24 mouse cellular contexts compared by ENCODE assay signal in genomic region chr7:34347041-34347440, GRCm38 (mm10).
"Had no signal": no experiment of that assay in that cellular context is flagged by ENCODE, and none has a peak within 500 bp of the region (broad histone marks: within the 10 kb centered on the region; RNA-seq: fewer than 3 reads in every experiment).

No protein-coding gene starts in this region.

- H3K4me1 ChIP-seq: heart, embryonic 10.5 days; hindbrain, embryonic 10.5 days; hindbrain, embryonic 12.5 days; intestine, embryonic 15.5 days; limb, embryonic 13.5 days had no signal

- H3K4me2 ChIP-seq: heart, embryonic 12.5 days; hindbrain, embryonic 12.5 days; hindbrain, embryonic 14.5 days; intestine, embryonic 15.5 days; limb, embryonic 13.5 days; limb, embryonic 15.5 days; liver, embryonic 12.5 days had no signal

- H3K9me3 ChIP-seq: heart, embryonic 10.5 days; heart, embryonic 12.5 days; hindbrain, embryonic 10.5 days; hindbrain, embryonic 12.5 days; intestine, embryonic 15.5 days; limb, embryonic 13.5 days; limb, embryonic 15.5 days; liver, embryonic 12.5 days had no signal

- H3K9ac ChIP-seq: heart, embryonic 12.5 days; hindbrain, embryonic 12.5 days; hindbrain, embryonic 14.5 days; intestine, embryonic 15.5 days; limb, embryonic 13.5 days; limb, embryonic 15.5 days; liver, embryonic 12.5 days; liver, embryonic 14.5 days had no signal

- H3K27me3 ChIP-seq: heart, embryonic 12.5 days; hindbrain, embryonic 12.5 days; intestine, embryonic 15.5 days; limb, embryonic 13.5 days; limb, embryonic 15.5 days; liver, embryonic 12.5 days had no signal

- DNase-seq: gastrocnemius, postnatal 14 days; gastrocnemius, postnatal 36 days; heart, postnatal 10 days; heart, postnatal 4 days; kidney, adult 18-20 months; kidney, adult 8-10 months; kidney, postnatal 14 days; kidney, postnatal 36 days; layer of hippocampus, adult 9-11 months; layer of hippocampus, postnatal 36 days; left cerebral cortex, postnatal 4 days had no signal

- H3K27ac ChIP-seq: heart, embryonic 10.5 days; hindbrain, embryonic 10.5 days; hindbrain, embryonic 12.5 days; hindbrain, embryonic 14.5 days; intestine, embryonic 15.5 days; limb, embryonic 13.5 days; limb, embryonic 15.5 days; liver, embryonic 12.5 days; liver, embryonic 14.5 days had no signal

- ATAC-seq: hindbrain, embryonic 16.5 days; inflammation-experienced regulatory T-cells, adult 6 months; intestine, embryonic 15.5 days; intestine, postnatal 0 days; liver, embryonic 12.5 days had no signal

- H3K4me3 ChIP-seq: heart, embryonic 10.5 days; heart, embryonic 12.5 days; hindbrain, embryonic 10.5 days; hindbrain, embryonic 12.5 days; intestine, embryonic 15.5 days; limb, embryonic 13.5 days; limb, embryonic 15.5 days; liver, embryonic 12.5 days had no signal
